Mouse (Mus musculus) frontal cortex, postnatal 25 days (tissue): ENCODE data around the gene Lcn2.
A peak's percentile ranks its signal among the peaks of the same experiment; 100 is the strongest.

ENCODE experiments used
- DNase-seq, 2 experiments: peaks; one replicate each; pipeline ENCODE4 v3.0.0; 2022; ENCODE audit warnings: low spot score in 2 of 2

Gene Lcn2

DNA sequence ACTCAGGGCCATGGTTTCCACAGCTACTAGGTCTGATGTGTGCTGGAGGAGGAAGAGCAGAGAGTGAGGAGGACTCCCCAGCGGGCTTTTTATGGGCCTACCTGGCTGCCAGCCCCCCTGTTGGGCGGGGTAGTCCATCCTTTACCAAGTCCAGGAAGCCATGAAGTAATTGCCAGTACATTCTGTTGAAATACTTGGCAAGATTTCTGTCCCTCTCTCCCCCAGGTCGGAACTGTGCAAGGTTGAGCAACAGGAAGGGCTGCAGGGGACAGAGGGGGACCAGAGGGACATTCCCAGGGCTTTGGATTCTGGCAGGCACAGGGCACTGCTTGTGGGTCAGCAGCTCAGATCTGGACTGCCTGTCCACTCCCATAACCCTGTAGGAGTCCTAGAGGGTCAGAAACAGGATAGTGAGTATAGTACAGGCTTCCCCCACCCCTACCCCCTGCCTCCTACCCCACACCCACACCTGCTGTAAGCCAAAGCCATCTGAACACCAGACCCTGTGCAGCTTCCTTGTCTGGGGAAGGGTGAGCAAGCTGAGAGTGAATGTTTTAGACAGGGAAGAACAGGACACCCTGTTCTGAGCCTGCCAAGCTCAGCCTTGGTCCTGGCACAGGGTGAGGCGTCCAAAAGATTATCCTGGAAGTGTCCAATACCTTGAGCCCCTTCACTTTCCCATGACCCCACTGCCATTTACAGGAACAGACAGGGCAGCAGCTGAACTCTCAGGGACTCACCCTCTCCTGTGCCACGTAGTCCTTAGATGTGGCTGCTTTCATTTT lies at the start of gene Lcn2:
TSS of gene Lcn2 (minus strand) at position 547 of the 785 bp plus-strand sequence.
- DNase-seq, result no peak

DNA sequence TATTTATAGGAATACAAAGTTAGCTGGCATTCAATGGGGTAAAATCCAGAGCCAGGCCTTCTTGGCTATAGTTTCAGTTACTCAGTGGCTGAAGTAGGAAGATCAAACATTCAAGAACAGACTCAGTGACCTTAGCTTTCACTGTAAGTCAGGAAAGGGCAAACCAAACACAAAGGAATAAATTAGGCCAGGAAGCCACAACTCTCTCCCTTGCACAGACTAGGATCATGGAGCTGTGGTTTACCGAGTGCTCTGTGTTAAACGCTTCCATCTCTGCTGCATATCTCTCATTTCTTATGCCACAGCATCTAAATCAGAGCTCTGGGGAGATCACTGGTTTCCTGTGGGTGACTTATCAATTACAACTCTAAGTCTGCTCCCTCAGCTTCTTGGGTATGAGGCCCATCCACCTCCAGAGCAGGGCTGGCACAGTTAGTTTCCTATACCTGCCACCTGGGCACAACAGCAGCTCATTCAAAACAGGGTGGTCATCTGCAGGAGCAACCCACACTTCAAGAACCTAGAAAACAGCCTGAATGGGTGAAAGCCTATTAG lies 49.6 kb upstream of the Lcn2 start:
- no peak for DNase-seq

DNA sequence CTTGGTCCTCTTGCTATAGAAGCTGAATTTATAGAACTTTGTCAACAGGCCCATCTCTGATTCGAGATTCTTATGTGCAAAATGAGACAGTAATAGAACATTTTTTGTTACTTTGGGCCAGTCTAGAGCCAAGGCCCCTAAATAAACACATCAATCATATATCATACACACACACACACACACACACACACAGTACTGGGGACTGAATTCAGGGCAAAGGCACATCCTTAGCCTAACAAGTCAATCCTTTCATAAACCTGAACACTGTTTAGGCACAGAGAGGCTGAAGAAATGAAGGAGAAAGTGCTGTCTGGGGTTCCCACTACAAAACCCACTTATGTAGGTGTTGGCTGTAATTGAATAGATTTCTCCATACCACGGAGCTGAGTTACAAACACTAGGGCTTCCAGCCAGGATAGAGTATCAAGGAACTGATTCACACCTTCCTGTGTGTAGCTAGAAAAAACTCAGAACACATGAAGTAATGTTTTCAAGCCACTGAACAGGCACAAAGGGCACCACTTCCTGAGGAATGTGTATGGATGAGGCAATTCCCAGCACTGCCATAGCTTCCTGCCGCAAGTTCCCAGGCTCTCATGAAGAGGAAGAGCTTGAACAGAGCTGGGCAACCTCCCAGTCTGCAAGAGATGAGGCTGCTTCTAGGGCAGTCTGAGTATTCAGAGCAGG lies 48.8 kb upstream of the Lcn2 start:
- no peak for DNase-seq

DNA sequence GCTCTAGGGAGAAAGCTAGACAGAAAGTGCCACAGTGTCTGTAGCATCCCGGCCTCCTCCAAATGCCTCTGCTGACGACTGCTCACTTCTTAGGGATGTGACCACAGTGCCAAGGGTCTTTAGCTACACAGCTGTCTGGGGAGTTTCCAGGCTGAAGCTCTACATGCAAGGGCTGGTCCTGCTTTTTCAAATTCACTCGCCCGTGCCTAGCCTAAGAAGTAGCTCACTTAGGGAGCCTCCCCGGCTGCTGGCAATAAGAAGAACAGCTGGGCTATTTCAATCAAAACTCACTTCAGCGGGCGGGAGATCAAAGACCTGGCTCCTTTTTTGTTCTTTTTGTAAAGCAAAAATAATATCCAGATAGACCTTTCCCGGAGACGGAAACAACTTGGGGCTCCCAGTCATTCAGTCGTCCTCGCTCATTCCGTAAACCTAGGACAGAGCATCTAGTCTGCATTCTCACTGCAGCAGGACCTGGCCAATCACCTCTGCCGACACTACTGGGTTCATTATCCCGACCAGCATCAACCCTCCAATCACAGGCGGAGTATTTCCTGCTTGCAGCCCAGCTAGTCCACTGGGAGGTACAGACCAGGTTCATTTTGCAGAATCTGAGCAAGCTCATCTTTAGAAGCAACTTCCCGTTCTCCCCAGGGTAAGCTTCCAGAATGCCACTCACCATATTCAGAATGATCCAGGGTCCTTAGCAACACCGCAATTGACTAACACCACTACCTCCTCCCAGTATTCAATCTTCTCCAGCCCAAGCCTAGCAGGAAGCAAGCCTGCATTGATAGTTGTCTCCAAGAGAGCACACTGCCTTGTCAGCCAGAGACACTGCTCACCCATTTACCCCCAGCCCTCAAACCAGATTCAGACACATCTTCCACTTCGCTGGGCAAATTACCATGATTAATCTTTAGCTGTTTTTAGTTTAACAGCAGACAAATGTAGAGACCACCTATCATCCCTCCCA lies 42.9 kb upstream of the Lcn2 start:
- DNase-seq, result peak; percentile 54 to 79

DNA sequence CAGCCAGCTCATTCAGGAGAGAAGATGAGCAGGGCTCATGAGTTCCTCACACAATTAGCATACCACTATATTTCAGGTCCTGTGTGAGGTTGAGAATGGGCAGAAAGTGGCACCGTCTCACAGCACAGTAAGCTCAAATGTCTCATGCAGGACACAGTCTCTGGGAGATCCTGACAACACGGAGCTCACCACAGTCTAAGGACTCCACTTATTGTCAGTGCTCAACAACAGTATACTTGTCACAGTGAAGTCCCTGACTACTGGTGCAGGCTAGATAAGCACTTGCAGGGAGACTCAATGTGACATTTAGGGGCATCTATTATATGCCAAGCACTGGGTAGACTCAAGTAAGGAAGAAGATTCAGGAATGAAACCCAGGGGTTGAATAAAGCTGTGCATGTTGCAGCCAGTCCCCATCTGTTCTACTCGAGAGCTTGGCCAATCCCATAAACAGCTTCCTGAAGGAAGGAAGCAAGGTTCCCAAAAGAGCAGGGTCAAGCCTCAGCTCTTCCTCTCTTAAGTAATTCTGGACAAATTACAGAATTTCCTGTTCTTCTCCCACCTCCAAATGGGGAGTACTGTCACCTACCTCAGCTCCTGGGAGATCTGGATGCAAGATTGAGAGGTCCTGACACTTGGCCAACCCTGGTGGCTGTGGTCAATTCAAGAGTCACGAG lies 41.3 kb upstream of the Lcn2 start:
- DNase-seq, result no peak

DNA sequence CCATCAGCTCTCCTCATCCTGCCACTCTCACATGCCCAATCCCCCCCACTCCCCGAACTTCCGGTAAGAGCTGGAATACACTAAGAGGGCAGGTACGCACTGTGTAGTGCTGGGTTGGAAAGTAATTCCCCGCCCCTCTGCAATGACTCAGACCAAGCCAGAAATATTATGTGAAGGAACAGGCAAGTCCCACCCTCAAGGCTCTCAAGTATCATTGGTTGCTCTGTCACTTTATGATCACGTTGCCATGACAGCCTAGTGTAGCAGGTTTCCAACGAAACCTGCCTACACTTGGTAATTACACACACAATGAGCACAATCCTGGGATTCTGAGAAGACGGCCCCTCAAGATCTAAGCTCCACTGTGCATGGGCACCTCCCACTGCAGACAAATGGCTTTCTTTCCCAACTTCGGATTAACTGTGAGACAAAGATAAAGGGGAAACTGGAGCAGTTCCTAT lies 40.2 kb upstream of the Lcn2 start:
- peak in 1 of 2 experiments; percentile 44 for DNase-seq

DNA sequence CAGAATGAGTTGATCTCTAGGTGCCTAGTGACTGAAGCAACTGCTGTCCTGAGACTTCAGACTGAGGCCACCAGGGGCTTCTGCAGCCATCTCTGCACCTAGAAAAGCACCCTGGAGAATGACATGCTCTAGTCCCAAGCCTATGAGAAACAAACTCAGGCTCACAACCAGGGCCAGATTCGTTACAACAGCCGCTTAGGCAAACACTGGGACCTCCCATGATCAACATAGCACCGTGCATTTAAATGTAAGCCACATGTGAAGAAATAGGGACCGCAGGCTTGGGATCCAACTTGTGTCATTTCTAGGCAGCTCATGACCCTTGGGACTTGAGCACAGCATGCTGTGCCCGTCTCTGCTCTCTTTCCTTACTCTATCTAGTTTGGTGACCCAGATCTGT lies 39.7 kb upstream of the Lcn2 start:
- DNase-seq, result no peak

DNA sequence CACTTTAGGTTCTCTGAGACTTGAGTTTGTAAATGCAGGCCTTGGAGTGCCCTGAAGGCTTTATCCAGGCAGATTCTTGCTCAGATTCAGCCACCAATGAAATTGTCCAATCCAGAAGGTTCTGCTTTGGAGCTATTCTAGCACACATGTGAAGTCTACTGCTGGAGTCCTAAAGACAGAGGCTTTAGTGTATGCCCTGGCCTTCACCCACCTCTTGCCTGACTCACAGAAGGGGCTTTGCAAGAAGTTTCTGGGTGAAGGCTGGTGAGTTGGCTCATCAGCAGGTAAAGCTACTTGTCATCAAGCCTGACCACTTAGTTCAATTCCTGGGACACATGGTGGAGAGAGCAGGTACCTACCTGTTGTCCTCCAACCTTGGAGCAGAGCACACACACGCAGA lies 38.1 kb upstream of the Lcn2 start:
- no peak for DNase-seq

DNA sequence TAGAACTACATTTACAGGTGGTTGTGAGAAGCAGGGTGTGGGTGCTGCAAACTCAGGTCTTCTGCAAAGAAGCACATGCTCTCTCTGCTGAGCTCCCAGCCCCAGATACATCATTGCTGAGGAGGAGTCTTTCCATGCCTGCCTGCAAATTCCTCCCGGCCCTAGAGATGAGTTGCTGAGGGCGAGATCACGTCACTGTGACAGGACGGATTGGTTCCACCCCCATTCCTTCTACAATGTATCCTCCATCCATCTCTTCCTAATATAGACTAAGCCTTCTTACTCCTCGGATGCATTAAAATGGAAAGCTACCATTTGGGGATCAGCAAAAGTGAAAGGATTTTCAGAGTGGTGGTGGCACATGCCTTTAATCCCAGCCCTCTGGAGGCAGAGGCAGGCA lies 37.5 kb upstream of the Lcn2 start:
- DNase-seq, result peak in 1 of 2 experiments; percentile 39

DNA sequence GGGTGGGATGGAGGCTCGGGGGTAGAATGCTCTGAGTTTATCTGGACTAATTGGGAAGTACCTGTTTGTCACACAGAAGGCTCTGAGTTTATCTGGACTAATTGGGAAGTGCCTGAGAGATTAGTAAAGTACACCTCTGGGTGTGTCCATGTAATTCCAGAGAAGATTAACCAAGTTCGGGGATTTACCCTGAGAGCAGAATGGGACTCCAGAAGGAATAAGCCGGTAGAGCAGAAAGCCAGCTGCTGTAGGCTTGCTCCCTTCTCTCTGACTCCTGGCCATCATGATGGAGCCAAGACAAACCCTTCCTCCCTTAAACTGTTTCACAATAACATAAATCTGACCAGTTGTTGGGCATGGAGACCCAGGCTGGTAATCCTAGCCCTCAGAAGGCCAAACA lies 36.7 kb upstream of the Lcn2 start:
- no peak for DNase-seq

DNA sequence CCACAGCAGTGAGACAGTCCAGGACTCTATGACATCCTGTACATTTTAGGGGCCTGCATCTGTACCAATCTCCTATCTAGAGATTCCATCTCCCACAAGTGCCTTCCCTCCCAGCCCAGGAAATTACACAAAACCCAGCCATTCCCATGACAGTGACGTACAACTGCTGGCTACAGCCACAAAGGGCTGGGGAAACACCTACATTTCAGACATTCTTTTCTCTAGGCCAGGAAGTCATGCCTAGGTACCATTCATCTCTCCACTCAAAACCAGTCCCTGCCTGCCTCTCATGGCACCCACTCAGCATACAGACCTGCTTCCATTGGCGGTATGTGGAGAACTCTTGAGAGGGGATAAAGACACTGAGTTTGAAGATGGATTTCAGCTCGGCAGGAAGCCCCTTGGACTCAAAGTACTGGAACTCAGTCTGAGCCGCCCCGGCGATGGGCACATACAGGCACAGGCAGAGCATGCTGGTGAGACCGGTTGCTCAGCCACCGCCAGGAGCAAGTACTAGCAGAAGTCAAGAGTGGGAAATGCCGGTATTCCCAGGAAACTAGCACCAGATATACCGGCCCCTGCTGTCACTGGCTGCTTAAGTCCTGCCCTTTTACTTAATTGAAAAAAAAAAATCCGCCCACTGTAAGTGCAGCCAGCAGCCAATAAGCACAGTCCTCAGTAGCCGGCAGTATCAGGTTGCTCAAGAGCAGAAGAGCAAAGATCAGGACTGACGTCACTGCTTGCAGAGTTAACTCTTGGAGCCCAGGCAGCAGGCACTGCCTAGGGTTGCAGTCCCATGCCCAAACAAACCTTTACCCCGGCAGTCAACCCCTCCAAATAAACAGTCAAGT lies 35.7 kb upstream of the Lcn2 start:
- DNase-seq, result no peak

DNA sequence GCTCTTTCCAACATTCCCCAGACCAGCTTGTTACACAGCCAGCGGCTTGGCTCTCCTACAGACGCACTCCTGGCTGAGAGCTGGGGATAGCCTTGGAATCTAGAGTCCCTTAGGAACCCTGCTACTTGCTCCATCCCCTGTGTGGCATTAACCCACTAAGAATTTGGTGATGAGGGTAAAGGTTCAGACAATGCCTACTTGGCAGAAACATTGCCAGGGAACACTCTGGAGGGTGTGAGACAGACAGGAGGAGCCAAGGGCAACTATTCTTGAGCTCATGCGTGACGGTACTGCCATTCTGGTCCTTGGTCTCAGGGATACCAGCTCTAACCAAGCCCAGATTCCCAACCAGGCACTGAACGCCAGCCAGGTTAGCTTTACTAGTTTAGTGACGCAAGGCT lies 33.8 kb upstream of the Lcn2 start:
- DNase-seq, result no peak

DNA sequence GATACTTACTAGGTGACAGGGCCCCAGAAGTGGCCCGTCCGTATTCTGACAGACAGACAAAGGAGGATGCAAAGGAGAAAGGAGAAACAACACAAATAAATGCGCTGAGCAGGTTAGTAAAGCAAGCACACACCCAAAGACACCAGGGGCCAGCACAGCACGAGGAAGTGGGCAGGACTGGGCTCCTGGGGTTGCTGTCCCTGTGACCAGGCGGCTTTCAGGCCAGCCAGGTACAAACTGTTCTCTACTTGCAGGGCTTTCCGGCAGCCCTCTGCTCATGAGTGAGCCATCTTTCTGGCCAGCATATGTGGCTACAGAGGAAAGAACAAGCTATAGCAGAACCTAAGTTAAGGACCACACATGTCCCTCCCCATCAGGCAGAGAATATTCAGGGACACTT lies 32.6 kb upstream of the Lcn2 start:
- DNase-seq, result no peak

DNA sequence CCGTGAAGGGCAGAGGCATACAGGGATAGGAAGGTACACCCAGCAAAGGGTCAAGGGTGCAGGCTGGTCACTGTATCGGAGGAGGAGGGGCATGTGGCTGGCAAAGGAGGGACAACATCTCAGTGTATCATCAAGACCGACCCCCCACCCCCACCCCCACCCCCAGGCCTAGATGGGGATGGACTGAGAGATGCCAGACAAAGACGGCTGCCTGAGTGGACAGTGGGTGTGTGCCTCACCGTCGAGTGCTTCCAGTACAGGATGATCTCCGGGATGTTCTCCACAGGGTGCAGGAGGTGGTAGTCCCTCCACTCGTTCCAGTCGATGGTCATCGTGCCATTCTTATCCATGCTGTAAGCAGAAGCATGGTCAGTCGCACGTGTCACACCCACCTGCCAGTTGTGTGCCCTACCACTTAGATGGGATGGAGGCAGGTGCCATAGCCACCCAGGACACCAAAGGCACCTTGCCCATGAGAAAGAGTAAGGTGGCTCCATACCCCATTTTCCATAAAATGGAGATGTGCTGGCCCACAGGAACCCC lies 32.1 kb upstream of the Lcn2 start:
- no peak for DNase-seq

DNA sequence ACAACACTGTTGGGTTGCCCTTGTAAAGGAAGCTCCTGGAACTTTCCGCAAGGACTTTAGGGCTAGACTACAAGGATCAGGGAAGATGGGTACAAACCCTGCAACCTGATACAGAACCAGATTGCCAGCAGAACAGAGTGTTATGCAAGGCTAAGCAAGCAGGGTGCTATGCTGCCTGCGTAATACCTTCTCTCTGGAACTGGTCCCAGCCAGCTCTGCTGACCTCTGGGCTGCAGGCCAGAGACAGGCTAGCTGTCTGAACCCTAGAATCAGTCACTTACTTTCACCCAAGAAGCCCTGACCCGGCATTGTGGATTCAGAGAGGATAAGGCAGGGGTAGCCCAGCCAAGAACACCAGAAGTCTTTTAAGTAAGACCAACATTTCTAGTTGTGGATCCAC lies 31.3 kb upstream of the Lcn2 start:
- DNase-seq, result no peak

DNA sequence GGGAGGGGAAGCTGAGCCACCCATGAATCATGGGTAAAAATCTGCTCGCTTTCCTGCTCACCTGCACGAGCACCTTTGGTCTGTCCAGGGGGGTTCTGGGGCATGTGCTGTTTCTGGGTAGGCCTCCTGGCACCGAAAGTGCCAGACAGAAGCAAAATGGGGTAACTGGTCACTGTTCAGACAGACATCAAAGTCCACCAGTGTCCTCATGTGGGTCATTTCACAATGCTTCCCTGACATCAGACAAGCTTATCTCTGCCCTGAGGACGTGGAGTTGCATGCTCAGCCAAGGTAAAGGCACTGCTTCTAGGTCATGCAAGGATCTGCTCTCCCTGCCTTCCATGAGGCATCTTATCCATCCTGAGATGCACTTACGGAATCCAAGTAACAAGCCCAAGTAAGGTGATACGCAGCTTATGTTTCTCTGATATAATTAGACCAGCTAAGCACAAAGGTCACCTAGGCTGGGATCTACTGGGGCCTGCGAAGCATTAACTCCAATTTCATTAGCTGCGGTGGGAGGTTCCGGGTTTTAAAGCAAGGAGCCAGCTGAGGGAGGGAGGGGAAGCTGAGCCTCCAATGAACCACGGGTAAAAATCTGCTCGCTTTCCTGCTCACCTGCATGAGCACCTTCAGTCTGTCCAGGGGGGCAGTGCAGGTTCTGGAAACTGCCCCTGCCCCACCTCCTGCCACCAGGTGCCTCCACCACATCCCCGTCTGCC lies 30.5 kb upstream of the Lcn2 start:
- DNase-seq, result no peak

DNA sequence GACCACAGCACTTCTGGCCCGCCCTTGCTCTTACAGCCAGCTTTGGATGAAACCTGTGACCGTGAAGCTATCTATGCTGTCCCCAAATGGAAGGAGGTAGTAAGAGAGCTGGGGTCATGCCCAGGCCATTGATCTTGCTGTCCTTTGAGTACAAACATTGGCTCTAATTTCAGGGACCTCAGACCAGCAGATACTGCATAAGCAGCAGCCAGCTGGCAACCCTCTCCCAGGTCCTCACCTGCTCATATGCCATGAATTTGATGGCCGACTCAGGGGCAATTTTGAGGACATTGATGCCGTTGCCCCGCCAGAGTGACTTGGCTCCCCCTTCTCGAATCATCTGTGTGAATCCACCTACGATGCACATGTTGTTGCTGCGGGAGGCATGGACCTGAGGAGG lies 29.4 kb upstream of the Lcn2 start:
- no peak for DNase-seq

DNA sequence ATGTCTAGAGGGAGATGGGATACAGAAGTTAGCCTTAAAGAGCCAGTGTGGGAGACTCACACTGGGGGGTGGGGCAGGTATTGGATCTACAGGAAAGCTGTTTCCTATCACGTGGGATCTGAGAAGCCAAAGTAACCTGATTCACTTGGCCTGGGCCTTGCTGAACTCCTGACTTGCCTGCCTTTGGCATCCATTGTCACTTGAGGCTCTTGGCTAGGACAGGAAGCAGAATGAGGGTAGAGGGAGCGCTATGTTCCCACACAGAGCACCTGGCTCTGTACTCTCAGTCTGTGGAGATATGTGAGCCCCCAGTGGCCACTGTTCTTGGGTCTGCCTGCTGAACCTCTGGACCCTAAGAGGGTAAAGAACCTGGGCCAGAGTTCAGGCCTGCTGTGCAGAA lies 28.5 kb upstream of the Lcn2 start:
- DNase-seq, result no peak

DNA sequence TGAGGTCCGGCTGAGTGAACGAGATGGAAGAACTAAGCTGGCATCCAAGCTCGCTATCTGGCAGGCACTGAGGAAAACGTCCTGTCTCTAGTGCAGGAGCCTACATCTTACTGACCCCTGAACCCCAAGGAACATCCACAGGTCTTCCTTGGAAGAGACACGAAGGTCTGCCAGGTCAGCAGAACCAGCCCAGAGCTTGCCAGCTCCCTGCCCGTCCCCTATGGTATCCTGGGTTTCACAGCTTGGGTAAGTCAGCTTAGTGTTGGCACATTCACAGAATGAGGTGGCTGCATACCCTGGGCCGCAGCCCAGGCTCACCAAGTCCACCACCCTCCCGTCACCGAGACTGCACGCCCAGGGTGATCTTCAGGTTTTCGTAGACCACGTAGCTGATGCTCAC lies 27.7 kb upstream of the Lcn2 start:
- no peak for DNase-seq
